Mouse (Mus musculus): Measurements from ENCODE around the gene Rftn2. TPM values are rescaled to one million over a fixed set of nuclear protein-coding genes. Genes with fewer than 3 reads are reported as not detected.

Rftn2 gene
- polyA plus RNA-seq, 1 experiment from 2014 or later = 11.6 TPM

DNA sequence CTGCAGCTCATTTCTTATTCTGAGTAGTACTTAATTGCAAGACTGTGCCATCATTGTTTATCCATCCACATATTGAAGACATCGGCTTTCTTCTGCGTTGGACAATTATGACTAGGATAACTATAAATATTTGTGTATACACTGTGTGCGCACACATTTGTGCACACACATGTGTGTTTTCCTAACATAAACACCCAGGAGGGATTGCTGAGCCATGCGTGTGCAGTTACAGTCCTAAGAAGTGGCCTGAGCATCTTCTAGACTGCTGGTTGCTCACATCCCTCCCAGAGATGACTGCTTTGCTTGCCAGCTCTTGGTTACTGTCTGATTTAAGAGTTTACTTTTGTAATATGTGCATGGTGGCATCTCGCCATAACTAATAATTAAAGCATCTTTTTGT is 44.2 kb downstream of the Rftn2 start:
- DNase-seq (ENCODE audit: low spot score) = no peak
- 91% methylated on average over 5 of the region's 5 CpGs for WGBS
- 0 out of 2 replicates have a peak, but pooled peaks cover 9% of the 10 kb centered on the region for H3K36me3 ChIP-seq (replicated peaks; ENCODE audit: control insufficient read depth, insufficient read depth)
- H3K27me3 ChIP-seq (ENCODE audit: control insufficient read depth, insufficient read depth, low read length) = no peaks in the 10 kb centered on the region
- H3K27ac ChIP-seq = no peak overlapping the region
- ATAC-seq (ENCODE audit: low FRiP score) = no peak
- no peaks in the 10 kb centered on the region for H3K4me1 ChIP-seq (replicated peaks; ENCODE audit: control insufficient read depth, insufficient read depth, low read length)
- no peak overlapping the region for H3K4me3 ChIP-seq (replicated peaks; ENCODE audit: low read length)
- peaks cover 10% of the 10 kb centered on the region; the same call in 1 of the 2 replicates for H3K9me3 ChIP-seq (ENCODE audit: control insufficient read depth, low read length)
- H3K9ac ChIP-seq = no peak overlapping the region
- no peak overlapping the region for H3K4me2 ChIP-seq (replicated peaks)

DNA sequence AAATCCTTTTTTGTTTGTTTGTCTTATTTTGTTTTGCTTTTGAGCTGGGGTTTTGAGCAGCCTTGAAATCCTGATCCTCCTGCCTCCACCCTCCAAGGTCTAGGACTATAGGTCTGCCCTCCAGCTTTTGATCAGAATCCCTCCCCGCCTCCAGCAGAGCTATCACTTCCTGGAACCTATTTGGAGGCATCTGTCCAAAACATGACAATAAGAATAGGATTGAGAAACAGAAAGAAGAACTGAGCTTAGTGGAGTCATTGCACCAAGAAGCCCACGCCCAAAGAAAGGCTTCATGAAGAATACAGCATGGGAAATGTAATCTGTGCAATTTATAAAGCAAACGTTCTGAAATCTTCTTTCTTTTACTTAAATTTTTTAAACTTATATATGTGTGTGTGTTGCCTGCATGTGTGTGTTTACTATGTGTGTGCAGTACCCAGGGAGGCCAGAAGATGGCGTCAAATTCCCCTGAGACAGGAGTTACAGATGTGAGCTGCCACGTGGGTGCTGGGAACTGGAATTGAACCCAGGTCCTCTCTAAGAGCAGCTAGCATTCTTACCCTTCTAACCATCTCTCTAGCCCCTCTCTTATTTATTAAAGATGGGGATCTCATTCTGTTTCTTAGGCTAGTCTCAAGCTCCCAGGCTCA is 46.5 kb downstream of the Rftn2 start:
- Histone ChIP-seq H3K27ac (no peak overlapping the region), H3K9me3 (ENCODE audit: control insufficient read depth, low read length) (peaks cover 10% of the 10 kb centered on the region; the same call in 1 of the 2 replicates), H3K4me3 (replicated peaks; ENCODE audit: low read length) (no peak overlapping the region), H3K9ac (no peak overlapping the region), H3K36me3 (replicated peaks; ENCODE audit: control insufficient read depth, insufficient read depth) (0 out of 2 replicates have a peak, but pooled peaks cover 9% of the 10 kb centered on the region), H3K4me1 (replicated peaks; ENCODE audit: control insufficient read depth, insufficient read depth, low read length) (no peaks in the 10 kb centered on the region), H3K27me3 (ENCODE audit: control insufficient read depth, insufficient read depth, low read length) (no peaks in the 10 kb centered on the region), H3K4me2 (replicated peaks) (no peak overlapping the region)
- DNase-seq (ENCODE audit: low spot score) (no peak), ATAC-seq (ENCODE audit: low FRiP score) (no peak)
- WGBS = 87% methylated on average over 5 of the region's 5 CpGs

DNA sequence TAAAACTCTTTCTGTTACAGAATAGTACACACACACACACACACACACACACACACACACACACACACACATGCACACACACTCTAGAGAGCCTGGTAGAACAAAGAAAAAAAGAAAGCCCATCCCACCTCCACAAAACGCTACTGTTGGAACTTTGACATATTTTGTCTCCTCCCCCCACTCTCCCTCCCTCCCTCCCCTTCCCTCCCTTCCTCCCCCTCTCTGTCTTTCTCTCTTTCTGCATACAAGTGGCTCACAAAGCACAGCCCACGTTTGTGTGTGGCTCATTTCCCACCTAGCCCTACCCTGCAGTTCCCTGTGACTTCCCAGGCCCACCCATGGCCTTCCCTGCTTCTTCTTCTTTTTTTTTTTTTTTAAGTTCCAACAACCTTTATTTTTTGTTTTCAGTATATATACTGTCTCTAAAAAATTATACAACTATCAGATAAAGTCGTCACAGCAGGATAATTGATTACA is 52.0 kb downstream of the Rftn2 start:
- 0 out of 2 replicates have a peak, but pooled peaks have one; percentile 25 for ATAC-seq (ENCODE audit: low FRiP score)
- no peaks in the 10 kb centered on the region for H3K4me1 ChIP-seq (replicated peaks; ENCODE audit: control insufficient read depth, insufficient read depth, low read length)
- H3K36me3 ChIP-seq (replicated peaks; ENCODE audit: control insufficient read depth, insufficient read depth) = 0 out of 2 replicates have a peak, but pooled peaks cover 6% of the 10 kb centered on the region
- H3K9me3 ChIP-seq (ENCODE audit: control insufficient read depth, low read length) = no peaks in the 10 kb centered on the region
- no peak overlapping the region for H3K9ac ChIP-seq
- WGBS = 32% methylated on average over 3 of the region's 3 CpGs
- no peak overlapping the region for H3K4me3 ChIP-seq (replicated peaks; ENCODE audit: low read length)
- H3K4me2 ChIP-seq (replicated peaks) = no peak overlapping the region
- H3K27ac ChIP-seq = no peak overlapping the region
- H3K27me3 ChIP-seq (ENCODE audit: control insufficient read depth, insufficient read depth, low read length) = no peaks in the 10 kb centered on the region
- DNase-seq (ENCODE audit: low spot score) = no peak

DNA sequence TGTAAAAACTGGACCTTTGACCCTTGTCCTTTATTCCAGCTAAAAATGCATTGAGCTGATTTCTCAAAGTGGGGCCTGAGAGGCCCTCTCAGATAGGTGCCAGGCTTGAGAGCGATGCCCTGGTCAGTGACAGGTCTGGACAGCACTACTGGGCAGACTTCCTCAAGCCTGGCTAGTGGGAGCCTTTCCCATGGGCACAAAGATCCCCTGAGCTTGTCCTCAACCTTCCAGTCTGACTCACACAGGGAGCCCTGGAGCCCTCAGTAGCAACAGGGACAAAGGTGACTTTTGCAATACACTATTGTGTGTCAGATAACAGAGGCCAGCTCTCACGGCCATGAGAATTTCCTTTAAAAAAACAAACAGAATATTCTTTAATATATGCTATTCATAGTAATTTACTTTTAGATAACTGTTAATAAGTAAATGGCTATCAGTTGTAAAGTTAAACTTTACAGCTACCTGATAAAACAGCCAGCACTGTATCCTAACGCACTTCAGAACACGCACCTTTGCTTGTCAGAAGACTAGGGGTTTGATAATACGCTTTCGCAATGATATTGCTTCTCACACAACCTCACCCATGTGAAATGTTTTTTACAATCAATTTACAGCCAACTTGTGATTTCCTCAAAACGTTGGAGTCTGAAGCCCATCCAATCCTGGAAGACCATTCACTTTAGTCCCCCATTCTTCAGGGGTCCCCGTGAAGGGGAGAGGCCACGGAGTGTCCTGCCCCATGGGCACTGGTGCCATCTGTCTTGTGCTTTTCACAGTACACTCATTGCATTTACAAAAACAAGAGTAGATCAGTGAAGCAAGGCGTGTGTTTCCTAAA is 52.6 kb downstream of the Rftn2 start:
- 0 out of 2 replicates have a peak, but pooled peaks cover 5% of the 10 kb centered on the region for H3K36me3 ChIP-seq (replicated peaks; ENCODE audit: control insufficient read depth, insufficient read depth)
- ATAC-seq (ENCODE audit: low FRiP score) = no peak
- no peak overlapping the region for H3K4me2 ChIP-seq (replicated peaks)
- no peak for DNase-seq (ENCODE audit: low spot score)
- no peak overlapping the region for H3K9ac ChIP-seq
- H3K4me1 ChIP-seq (replicated peaks; ENCODE audit: control insufficient read depth, insufficient read depth, low read length) = no peaks in the 10 kb centered on the region
- no peaks in the 10 kb centered on the region for H3K9me3 ChIP-seq (ENCODE audit: control insufficient read depth, low read length)
- H3K27me3 ChIP-seq (ENCODE audit: control insufficient read depth, insufficient read depth, low read length) = no peaks in the 10 kb centered on the region
- WGBS = 81% methylated on average over 10 of the region's 10 CpGs
- no peak overlapping the region for H3K27ac ChIP-seq
- H3K4me3 ChIP-seq (replicated peaks; ENCODE audit: low read length) = no peak overlapping the region

DNA sequence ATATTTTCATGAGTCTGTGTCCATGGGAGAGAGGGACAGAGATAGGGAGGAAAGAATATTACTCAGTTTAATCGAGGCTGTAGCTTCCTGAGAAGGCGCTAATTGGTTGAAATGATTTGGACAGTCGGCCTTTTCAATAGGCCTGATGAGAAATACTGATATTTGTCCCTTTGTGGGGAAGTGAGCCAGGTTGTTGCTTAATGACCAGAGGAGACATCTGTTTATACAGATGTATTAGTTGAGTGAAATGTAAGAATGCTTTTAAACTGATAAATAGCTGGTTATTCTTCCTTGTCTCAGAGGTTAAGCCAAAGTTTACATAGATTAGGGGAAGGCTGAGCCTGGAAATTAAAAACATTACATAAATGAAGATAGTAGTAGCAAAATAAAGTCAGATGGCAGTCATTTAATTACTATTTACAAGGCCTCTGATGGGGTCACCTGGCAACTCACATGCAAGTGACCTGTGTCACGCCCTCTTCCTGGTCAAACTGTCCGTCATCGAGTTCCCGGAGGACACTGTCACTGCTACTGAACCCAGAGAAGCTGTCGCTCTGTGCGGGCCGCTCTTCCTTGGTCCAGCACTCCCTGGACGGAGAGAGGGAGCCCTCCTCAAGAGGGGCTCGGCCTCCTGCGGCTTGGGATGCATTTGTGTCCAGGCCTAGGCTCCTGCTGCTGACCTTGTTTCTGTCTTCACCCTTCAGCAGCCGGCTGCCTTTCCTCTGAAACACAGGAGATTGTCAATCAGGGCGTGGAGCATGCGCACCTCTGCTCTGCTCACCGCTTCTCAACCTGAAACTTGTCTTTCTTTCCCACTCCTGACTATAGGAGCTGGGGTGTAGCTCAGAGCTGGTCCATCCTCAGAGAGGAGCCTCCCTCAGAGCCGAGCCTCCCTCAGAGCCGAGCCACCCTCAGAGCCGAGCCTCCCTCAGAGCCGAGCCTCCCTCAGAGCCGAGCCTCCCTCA is 54.9 kb downstream of the Rftn2 start:
- no peak for DNase-seq (ENCODE audit: low spot score)
- Histone ChIP-seq H3K9ac (peak overlapping the region; percentile 34; the same call in 1 of the 2 replicates), H3K27me3 (ENCODE audit: control insufficient read depth, insufficient read depth, low read length) (no peaks in the 10 kb centered on the region), H3K4me1 (replicated peaks; ENCODE audit: control insufficient read depth, insufficient read depth, low read length) (no peaks in the 10 kb centered on the region), H3K36me3 (replicated peaks; ENCODE audit: control insufficient read depth, insufficient read depth) (0 out of 2 replicates have a peak, but pooled peaks cover 3% of the 10 kb centered on the region), H3K27ac (no peak overlapping the region), H3K4me2 (replicated peaks) (peak overlapping the region; percentile 33), H3K4me3 (replicated peaks; ENCODE audit: low read length) (0 out of 2 replicates have a peak overlapping the region, but pooled peaks have one; percentile 0), H3K9me3 (ENCODE audit: control insufficient read depth, low read length) (no peaks in the 10 kb centered on the region)
- WGBS = 63% methylated on average over 22 of the region's 22 CpGs
- no peak; the same call in 1 of the 2 replicates for ATAC-seq (ENCODE audit: low FRiP score)

DNA sequence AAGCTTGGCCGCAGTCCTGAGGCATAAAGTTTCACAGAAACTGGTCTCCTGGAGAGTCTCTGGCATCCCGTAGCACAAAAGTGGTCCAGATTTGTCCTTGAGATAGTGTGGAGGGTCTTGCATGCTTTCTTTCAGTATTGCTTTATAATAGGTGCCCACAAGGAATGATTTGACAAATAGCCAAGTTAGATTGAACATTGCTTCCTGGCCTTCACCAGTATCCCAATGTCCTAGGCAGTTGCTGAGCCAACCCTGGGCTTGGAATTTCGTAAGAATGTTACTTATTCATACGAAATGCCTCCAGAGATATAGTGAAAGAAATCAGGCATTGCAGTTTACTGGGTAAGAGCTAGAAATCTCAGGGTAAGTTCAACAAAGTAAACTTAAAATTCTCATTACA is 58.0 kb downstream of the Rftn2 start:
- H3K9me3 ChIP-seq (ENCODE audit: control insufficient read depth, low read length) = no peaks in the 10 kb centered on the region
- WGBS = 95% methylated on average over 4 of the region's 4 CpGs

DNA sequence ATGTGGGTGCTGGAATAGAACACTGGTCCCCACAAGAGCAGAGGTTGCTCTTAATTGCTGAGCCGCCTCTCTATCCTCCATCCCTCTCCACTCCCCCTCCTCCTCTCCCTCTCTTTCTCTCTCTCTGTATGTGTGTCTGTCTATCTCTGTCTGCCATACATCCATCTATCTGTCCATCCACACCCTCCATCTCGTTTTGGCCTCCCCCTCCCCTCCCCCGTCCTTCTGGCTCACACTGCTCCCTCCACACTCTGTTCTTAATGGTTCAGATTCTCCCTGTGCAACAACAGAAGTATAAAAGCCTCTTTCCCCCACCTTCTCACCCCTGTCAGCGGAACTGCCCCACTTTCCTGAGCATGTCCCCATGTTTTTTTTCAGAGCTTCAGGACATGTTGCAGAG is 59.0 kb downstream of the Rftn2 start:
- H3K9me3 ChIP-seq (ENCODE audit: control insufficient read depth, low read length) = no peaks in the 10 kb centered on the region
- ATAC-seq (ENCODE audit: low FRiP score) (no peak), DNase-seq (ENCODE audit: low spot score) (no peak)
- no peaks in the 10 kb centered on the region for H3K27me3 ChIP-seq (ENCODE audit: control insufficient read depth, insufficient read depth, low read length)
- no peak overlapping the region for H3K9ac ChIP-seq
- no peak overlapping the region for H3K4me2 ChIP-seq (replicated peaks)
- no peak overlapping the region for H3K27ac ChIP-seq
- WGBS = 80% methylated on average over 4 of the region's 4 CpGs
- no peaks in the 10 kb centered on the region for H3K4me1 ChIP-seq (replicated peaks; ENCODE audit: control insufficient read depth, insufficient read depth, low read length)
- no peak overlapping the region for H3K4me3 ChIP-seq (replicated peaks; ENCODE audit: low read length)
- H3K36me3 ChIP-seq (replicated peaks; ENCODE audit: control insufficient read depth, insufficient read depth) = 0 out of 2 replicates have a peak, but pooled peaks cover 3% of the 10 kb centered on the region

More for the DNA sequence above, 58.0 kb downstream of the Rftn2 start:
- Histone ChIP-seq H3K4me1 (replicated peaks; ENCODE audit: control insufficient read depth, insufficient read depth, low read length) (no peaks in the 10 kb centered on the region), H3K4me3 (replicated peaks; ENCODE audit: low read length) (no peak overlapping the region), H3K9ac (no peak overlapping the region), H3K27ac (no peak overlapping the region), H3K36me3 (replicated peaks; ENCODE audit: control insufficient read depth, insufficient read depth) (0 out of 2 replicates have a peak, but pooled peaks cover 3% of the 10 kb centered on the region), H3K4me2 (replicated peaks) (no peak overlapping the region), H3K27me3 (ENCODE audit: control insufficient read depth, insufficient read depth, low read length) (no peaks in the 10 kb centered on the region)
- DNase-seq (ENCODE audit: low spot score) (no peak), ATAC-seq (ENCODE audit: low FRiP score) (no peak)

DNA sequence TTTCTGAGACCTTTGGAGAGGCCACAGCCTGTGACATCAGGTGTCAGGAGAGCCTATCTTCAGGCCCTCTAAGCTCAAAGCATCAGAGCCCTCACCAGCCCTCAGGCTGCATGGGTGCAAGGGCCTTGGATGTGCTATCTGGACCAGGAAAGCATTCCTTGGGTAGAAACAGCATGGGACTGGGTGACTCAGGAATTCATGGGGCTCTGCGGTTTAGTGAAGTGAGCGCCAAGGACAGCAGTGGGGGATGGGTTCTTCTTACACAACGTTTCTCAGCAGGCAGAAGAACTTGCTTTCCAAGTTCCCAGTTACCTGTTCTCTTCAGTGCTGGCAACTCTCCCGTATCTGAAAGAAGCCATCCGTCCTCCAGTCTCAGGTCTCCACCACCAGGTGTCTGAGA is 62.6 kb downstream of the Rftn2 start:
- Histone ChIP-seq H3K27me3 (ENCODE audit: control insufficient read depth, insufficient read depth, low read length) (no peaks in the 10 kb centered on the region), H3K36me3 (replicated peaks; ENCODE audit: control insufficient read depth, insufficient read depth) (no peaks in the 10 kb centered on the region; the same call in none of the 2 replicates), H3K9ac (no peak overlapping the region), H3K4me2 (replicated peaks) (no peak overlapping the region), H3K4me1 (replicated peaks; ENCODE audit: control insufficient read depth, insufficient read depth, low read length) (no peaks in the 10 kb centered on the region), H3K27ac (no peak overlapping the region), H3K4me3 (replicated peaks; ENCODE audit: low read length) (no peak overlapping the region), H3K9me3 (ENCODE audit: control insufficient read depth, low read length) (no peaks in the 10 kb centered on the region)
- 68% methylated on average over 5 of the region's 5 CpGs for WGBS
- ATAC-seq (ENCODE audit: low FRiP score) = no peak
- DNase-seq (ENCODE audit: low spot score) = no peak

All from hindbrain, embryonic 14.5 days (tissue).